Mouse (Mus musculus) heart, postnatal 4 days (tissue): Measurements from ENCODE around the gene Olfr1013. TPM values are rescaled to one million over a fixed set of nuclear protein-coding genes. Genes with fewer than 3 reads are reported as not detected.

Source experiments
- DNase-seq: peaks from one replicate; pipeline ENCODE4 v3.0.0; 2021
- total RNA-seq, 2 experiments: library from RNA; stranded (reverse); gene quantifications; 2 replicates each; pipeline ENCODE4 v1.2.3; 2021

The Olfr1013 gene
- not detected for total RNA-seq

DNA sequence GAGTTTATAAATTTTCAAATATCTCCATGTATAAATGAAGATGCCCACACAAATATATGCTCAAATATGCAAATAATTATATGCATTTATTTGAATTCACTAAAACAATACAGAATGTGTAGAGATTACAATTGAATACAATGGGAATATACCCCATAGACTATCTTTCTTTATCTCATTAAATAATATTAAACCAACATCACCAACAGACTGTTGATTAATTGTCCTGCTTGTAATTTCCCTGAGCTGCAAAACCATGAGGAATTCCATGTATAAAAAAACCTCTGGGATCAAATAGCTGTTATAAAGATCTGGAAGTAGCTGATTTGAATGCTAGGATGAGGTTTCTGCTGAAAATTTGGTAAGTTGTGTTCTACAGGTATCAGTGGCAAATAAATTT is at the start of gene Olfr1013:
Gene Olfr1013 (plus strand): TSS at position 301 of the 400 bp plus-strand sequence.
- DNase-seq, result no peak

GRCm38 (mm10) chr2:85725793-85726192 is 41.1 kb upstream of the Olfr1013 start:
- DNase-seq, result peak; percentile 23

- no peak for DNase-seq
Measured at GRCm38 (mm10) chr2:85753822-85754221, 13.1 kb upstream of the Olfr1013 start.

- no peak for DNase-seq
Measured at GRCm38 (mm10) chr2:85762666-85763065, 4.2 kb upstream of the Olfr1013 start, which contains the start of gene Olfr1012. TSS of gene Olfr1012 (minus strand) at chr2:85762766.

- no peak for DNase-seq
Measured at GRCm38 (mm10) chr2:85772413-85772812, 5.5 kb downstream of the Olfr1013 start, which contains the start of gene Olfr1014. TSS of gene Olfr1014 (plus strand) at chr2:85772713.

- DNase-seq, result no peak
Measured at GRCm38 (mm10) chr2:85781717-85782116, 14.8 kb downstream of the Olfr1013 start, which contains the start of gene Olfr1015. TSS of gene Olfr1015 (plus strand) at chr2:85782017.

DNA sequence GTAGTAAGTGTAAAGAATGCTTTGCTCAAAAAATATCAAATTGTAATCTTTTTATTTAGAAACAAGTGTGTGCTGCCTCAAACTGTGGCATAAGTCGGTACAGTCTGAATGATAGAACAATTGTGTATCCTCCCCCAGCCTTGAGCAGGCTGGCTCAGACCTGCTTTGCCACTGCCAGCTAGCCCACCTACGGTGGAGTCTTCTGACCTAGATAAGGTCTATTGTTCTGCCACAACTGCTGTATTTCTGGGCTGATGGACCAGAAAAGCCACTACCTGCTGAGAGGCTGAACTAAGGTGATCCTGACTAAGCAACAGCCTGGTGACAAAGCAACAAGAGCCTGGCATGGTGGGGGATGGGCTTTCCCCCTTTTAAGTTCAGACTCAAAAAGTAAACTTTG is 25.4 kb downstream of the Olfr1013 start:
- no peak for DNase-seq

DNA sequence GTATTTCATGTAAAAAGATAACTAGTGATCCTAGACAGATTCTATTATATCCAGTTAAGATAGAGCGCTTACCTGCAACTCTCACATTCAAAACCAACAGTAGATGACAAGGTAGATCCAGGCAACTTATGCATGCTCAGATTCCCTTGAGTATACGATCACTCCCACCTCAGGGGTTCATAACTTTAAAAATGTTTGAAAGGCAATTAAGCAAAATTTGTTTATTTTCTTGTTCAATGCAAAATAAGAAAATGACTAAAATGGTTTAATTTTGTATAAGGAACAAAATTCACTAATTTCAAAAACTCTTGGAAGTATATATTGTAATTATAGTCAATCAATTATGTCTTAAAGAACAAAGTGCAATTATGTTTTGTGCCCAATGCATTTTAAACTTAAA is 35.5 kb downstream of the Olfr1013 start, which contains the start of gene Olfr1016:
Gene Olfr1016 (minus strand): TSS at position 101 of the 400 bp plus-strand sequence.
- DNase-seq, result no peak

- no peak for DNase-seq
Measured at GRCm38 (mm10) chr2:85804501-85804900, 37.6 kb downstream of the Olfr1013 start.

- DNase-seq, result no peak
Measured at GRCm38 (mm10) chr2:85818179-85818578, 51.3 kb downstream of the Olfr1013 start, which contains the start of gene Olfr1018. TSS of gene Olfr1018 (plus strand) at chr2:85818479.

Other genes with a start within 250 kb of the Olfr1013 start
- not detected for gene 4833423E24Rik, start 248.1 kb upstream of the Olfr1013 start, total RNA-seq
- not detected for gene Olfr996, start 187.9 kb upstream of the Olfr1013 start, total RNA-seq
- gene Olfr998, start 178.2 kb upstream of the Olfr1013 start, total RNA-seq, result not detected
- not detected for gene Olfr1000, start 155.2 kb upstream of the Olfr1013 start, total RNA-seq
- gene Olfr1002, start 116.4 kb upstream of the Olfr1013 start, total RNA-seq, result not detected
- not detected for gene Olfr154, start 102.6 kb upstream of the Olfr1013 start, total RNA-seq
- not detected for gene Olfr1006, start 88.3 kb upstream of the Olfr1013 start, total RNA-seq
- not detected for gene Olfr1008, start 77.7 kb upstream of the Olfr1013 start, total RNA-seq
- gene Olfr1009, start 51.7 kb upstream of the Olfr1013 start, total RNA-seq, result not detected
- gene Olfr1012, start 4.3 kb upstream of the Olfr1013 start, total RNA-seq, result not detected
- gene Olfr1014, start 5.6 kb downstream of the Olfr1013 start, total RNA-seq, result not detected
- gene Olfr1015, start 14.9 kb downstream of the Olfr1013 start, total RNA-seq, result not detected
- not detected for gene Olfr1016, start 35.4 kb downstream of the Olfr1013 start, total RNA-seq
- gene Olfr1018, start 51.4 kb downstream of the Olfr1013 start, total RNA-seq, result not detected
- not detected for gene Olfr1019, start 78.4 kb downstream of the Olfr1013 start, total RNA-seq
- not detected for gene Olfr1020, start 79.9 kb downstream of the Olfr1013 start, total RNA-seq
- not detected for gene Olfr1022, start 101.5 kb downstream of the Olfr1013 start, total RNA-seq
- gene Olfr1023, start 118.5 kb downstream of the Olfr1013 start, total RNA-seq, result not detected
- not detected for gene Olfr1024, start 138.0 kb downstream of the Olfr1013 start, total RNA-seq
- gene Olfr1025-ps1, start 148.1 kb downstream of the Olfr1013 start, total RNA-seq, result not detected
- not detected for gene Olfr1026, start 154.5 kb downstream of the Olfr1013 start, total RNA-seq
- not detected for gene Olfr1028, start 183.3 kb downstream of the Olfr1013 start, total RNA-seq
- not detected for gene Olfr1029, start 206.8 kb downstream of the Olfr1013 start, total RNA-seq
- gene Olfr1030, start 212.2 kb downstream of the Olfr1013 start, total RNA-seq, result not detected
- not detected for gene Olfr1031, start 223.2 kb downstream of the Olfr1013 start, total RNA-seq
- not detected for gene Olfr1032, start 238.4 kb downstream of the Olfr1013 start, total RNA-seq